Mouse (Mus musculus) kidney, adult 11 months (tissue): ENCODE measurements around the gene Lnpep.
"Not testable (repeated sequence)": the region's sequence is repeated elsewhere in the genome, so short reads cannot be mapped to it uniquely, and the experiment has no call there.

Experiments used
- DNase-seq: peaks from one replicate; pipeline ENCODE4 v3.0.0; 2022

Lnpep gene

DNA sequence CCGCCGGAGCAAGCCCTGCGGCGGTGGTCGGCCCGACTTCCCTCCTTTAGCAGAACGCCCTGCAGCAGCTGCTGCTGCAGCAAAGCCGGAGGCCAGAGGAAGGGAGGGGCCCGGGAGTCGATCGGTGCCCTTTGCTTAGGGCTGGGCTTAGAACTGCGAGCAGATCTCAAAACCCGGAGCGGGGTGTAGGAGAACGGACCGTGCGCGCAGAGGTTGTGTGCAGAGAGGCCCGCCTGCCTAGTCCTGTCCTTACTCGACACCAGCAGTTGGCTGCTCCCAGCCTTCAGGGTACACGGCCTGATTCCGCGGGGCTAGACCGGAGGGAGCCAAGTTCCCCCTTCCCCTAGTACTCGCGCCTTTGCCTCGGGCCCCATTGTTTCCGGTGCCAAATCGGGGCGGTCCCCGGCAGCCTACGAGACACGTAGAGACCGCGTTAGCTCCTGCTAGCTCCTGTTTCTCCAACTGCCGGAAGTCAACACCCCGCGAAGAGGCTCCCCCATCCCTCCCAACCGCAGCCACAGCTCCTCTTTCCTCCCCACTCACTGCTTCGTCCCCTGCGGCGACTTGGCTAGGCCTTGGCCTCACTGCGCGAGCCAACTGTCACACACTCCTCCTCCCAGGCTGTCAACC is at the start of gene Lnpep:
Gene Lnpep, minus strand, starts transcription at position 94 of the 630 bp plus-strand sequence.
- DNase-seq, result peak; percentile 95

DNA sequence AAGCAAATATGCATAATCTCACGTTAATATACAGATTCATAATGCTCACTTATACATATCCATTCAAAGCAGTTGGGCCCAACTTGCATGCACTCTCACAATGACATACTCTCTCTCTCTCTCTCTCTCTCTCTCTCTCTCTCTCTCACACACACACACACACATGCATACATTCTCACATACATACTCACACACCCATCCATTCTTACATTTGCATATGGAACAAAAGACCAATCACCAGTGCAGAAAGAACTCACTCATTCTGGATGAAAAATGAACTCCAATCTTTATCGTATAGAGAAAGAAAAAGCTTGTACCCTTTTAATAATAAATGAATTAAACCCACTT is 31.0 kb upstream of the Lnpep start:
- no peak for DNase-seq

DNA sequence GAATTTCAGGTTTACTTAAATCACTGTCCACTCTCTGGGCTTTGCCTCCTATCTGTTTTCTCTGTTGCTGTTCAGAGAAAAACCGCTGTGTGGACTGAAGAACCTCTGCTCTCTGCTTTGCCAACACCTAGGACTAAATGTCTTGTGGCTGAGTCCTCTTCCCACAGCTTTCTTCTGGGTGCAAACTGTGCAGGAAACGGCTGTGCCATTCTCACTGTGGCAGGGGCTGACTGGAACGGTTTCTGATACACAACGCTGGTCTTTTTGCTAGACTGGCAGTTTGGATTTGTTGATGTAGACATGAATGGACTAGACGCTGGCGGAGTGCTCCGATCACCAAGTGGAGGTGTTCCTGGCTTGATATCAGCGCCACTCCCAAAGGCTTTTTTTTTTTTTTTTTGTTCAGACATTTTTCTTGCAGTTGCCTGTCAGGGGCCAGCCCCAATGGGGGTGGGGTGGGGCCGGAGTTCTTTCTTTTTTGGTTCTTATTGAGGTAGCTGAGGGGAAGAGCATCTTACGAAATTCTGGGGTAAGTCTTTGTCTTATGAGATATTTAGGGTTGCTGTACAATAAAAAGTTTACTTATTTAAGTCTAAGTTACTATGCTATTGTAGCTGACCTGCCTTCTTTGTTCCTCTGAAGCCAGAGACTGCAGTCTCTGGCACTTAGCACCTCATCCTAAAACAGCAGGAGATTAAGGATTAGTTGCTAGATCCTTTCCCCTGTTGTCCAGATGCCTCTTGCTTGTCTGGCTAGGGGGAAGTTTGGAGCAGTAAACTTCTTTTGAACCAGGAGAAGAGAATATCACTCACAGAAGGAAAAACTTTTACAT is 30.4 kb upstream of the Lnpep start:
- no peak for DNase-seq

DNA sequence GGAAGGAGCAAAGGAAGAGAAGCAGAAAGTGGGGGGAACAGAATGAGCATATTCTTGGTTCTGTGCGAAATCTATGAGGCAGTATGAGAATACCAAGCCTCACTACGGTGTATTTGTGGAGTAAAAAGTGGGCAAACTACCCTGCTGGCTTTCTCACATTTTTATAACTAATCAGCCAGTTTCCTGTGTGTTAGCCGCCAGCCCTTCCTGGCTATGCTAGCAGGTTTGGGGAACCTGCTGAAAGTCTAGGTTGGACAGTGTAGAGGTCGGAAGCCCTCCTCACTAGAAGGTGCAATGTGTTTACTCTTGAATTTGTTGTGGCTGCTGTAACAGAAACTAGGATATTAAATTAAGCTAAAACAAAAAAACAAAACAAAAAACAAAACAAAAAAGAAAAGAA is 27.7 kb upstream of the Lnpep start:
- no peak for DNase-seq

DNA sequence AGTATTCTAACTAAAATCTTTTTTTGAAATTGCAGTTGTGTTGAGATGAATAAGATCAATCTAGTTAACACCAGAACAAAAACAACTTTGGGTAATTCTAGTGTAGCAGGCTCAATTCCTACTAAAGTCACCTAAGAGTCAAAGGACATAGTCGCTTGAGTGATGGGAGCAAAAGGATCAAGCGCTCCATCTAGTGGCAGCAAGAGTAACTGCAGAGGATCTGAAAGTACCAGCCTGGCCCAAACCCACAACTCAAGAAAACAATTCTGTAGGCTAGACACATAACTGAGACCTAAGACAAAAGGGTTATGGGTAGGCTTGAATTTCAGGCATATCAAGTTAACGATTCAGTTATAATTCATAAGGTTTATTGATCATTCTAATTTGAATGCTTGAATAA is 20.9 kb upstream of the Lnpep start:
- no peak for DNase-seq

DNA sequence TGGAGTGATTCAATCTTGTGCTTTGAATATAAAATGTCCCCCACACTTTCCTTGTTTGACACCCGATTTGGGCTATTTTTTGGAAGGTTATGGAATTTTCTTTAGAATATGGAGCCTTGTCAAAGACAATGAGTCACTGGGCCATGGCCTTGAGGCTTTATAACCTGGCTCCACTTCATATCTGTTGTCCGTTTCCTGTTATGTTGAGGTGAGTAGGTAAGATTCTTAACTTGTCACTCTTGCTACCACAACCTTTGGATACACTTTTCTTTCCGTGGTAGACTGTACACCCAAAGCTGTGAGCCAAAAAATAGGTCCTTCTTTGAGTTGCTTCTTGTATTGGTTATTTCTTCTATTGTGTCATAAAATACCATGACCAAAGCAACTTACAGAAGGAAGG is 12.5 kb upstream of the Lnpep start:
- DNase-seq, result no peak

DNA sequence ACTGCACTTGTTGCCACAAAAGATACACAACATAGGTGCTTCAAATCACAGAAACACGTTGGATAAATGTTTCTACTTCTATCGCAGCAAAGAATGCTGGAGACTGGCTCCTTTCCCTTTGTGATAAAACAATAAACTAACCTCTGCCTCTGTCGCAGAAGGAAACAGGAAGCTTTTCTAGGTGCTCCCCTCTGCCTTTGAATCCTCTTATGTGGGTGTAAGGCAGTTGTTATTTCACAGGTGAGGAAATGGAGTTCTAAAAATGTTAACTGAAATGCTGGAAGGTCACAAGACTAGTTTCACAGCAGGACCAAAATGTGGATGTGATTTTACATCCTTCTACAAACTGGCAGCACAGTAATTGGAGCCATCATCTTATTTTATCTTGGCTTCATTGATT is 11.3 kb upstream of the Lnpep start:
- no peak for DNase-seq

DNA sequence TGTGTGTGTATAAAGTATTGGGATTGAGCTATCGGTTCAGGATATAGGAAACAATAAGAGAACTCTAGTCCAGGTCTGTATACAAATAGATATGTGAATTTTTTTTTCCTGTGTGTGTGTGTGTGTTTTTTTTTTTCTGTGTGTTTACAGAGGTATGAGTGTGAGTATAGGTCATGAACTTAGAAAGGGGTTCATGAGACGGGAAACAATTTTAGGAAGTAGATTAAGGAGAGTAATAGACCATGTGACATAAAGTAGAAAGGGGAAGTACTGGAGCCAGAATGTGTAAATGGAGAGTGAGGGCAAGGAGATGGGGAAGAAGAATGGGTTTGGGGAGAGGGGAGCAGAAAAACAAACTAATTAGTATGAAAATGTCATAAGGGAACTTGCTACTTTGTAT is 9.2 kb upstream of the Lnpep start:
- no peak for DNase-seq

DNA sequence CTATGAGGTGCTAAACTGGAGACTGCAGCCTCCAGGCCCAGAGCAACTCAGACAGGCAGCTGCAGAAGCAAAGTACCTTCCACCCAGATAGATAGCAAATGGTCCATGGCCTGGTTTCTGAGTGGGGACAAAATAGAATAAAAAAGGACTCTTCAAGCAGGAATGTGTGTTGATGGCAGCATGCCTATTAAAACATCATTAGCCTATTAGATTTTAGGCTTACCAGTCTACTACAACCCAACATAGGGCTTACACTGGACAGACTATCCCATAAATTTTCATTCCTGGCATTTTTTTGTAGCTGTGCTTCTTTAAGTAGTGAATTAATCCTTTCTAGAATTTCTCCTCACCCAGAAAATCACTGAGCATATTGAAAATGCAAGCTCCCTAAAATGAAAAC is 7.1 kb upstream of the Lnpep start:
- no peak for DNase-seq

DNA sequence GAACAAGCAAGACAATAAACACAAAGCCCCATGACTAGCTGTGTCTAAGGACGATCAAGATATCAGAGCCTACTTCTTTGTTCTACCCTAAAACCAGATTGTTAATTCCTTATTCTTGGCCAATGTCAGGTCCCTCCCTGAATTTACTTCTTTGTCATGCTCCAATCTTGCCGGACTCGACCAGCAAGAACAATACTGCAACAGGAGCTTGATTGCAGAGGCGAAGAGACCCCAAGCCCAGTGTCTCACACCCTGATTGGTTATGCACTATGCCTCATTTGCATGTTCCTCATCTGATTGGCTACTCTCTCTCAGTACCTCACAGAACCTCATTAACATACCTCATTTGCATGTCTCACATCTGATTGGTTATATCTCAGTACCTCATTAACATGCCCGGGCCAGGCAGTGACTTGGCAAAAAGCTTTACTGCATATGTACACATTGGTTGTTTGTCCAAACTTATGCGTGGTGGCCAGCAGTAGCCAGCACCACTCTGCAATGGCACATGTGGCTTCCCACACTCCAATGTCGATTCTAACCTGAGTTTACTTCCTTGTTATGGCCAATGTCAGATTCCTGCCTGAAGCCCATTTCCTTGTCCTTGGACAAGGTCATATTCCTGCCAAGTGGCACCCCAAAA is 3.5 kb upstream of the Lnpep start:
- DNase-seq, result not testable (repeated sequence)

DNA sequence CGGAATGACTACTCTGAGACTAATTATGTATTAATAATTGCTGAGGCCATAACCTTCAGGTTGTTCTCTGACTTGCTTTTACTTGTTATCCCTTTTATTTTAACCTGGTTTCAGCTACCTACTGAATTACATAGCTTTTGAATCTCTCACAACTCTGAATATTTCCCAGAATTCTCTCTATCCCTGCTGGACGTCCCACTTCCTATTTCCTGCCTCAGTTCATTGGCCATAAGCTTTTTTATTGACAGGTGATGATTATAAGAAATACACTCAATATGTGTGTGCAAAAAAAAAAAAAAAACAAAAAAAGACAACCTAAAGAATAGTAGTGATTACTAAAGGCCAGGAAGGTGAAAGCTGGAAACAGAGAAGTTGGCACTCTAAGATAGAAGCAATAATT is 2.7 kb upstream of the Lnpep start:
- DNase-seq, result no peak

DNA sequence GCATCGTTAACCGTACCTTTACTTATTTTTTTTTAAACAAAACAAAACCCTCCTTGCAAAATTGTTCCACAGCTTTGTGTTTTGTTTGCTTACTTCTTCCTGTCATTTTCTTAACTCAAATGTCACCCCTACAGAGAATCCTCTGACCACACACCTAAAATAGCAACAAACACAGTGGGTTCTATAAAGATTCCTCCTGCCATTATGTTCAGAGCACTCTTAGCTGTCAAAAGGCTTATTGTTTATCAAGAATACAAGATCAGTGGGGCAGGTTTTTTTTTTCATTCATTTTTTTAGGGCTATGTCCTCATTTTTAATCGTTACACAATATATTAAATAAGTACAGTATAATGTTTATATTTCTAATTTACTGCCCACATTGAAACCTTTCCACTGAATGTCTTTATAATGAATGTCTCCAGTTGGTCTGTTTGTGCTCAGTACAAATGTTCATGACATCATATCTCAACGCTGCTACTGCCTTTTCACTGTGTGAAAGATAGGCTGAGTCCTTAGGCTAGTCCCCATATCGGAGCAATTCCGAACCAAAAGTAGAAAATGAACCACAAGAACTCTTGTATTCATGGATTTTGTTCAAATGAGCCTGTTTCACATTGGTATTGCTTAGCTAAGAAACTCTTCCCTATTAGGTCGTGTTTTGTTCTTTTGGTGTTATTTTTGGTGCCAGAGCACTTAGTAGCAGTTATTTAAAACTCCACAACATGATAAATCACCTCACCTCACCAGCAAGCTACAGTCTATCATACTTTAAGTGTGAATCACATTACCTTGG is 1.2 kb upstream of the Lnpep start:
- no peak for DNase-seq

DNA sequence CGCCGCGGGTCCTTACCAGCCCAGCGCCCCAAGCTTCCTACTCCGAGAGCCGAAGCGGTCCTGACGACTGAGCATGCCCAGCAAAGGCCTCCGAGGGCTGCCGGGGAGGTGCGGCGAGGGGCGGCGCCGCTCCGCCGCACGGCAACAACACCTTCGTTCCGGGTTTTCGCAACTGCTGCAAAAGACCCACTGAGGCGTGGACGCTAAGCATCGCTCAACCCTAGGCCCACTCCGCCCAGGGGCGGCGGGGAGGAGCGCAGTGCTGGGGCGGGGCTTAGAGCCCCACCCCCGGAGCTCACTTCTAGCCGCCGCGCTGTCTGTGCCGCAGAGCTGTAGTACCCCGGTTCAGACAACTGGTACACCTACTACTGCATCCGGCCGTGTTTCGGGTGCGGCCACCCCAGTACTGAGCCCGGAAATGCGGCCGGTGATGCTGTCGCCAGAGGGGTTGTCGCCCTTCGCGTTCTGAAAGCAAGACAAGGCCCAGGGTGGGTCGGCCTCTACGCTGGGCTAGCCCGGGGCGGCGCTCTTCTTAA is 361 bp downstream of the Lnpep start:
- DNase-seq, result peak; percentile 95

DNA sequence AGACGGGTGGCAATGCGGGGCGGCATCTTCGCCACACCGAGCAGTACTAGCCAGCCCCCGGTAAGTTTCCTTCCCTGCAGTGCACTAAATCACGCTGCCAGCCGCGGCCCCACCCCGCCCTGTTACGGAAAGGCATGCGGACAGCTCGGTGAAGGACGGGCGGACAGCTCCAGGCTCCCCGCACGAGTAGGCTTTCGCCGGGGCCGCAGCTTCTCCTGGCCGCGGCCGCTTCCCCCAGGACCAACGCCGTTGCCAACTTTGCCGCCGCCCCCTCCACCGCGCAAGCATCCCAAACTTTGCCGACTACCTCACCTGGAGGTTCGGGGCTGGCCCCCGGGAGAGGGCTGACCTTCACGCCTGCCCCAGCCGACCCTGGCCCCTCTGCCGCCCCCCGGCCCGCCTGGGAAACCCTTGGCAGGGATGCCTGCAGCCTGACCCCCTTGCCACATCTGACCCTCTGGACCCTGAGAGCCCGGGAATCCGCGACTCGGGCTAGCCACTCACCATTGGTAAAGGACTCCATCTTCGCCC is 895 bp downstream of the Lnpep start:
- peak; percentile 66 for DNase-seq

DNA sequence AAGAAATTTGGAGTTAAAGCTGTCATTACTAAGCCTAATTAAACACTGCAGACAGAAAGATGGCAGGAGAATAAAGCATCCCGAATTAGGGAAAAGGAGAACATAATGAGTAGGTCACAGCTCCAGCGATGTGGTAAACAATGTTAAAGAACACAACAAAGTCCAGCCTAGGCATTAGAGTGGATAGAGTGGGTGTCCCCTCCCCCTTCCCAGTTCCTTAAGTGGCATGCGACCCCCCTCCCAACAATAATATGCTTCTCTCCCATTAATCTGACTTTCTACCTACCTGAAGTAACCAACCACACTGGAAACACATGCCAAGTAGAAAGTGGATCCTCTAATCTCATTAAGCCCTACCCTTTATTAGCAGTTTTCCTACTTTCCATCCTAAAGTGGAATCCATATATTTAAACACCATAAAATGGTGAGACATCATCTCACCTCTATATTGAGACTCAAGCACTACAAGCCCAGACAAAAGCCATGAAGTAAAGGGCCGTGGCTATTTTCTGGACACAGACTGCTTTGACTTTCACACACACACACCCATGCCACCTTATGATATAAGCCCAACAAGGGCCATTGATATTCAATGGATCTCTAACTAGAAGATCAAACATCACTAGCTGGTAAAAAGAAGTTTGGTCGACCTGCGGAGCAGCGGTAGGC is 1.5 kb downstream of the Lnpep start:
- DNase-seq, result no peak

DNA sequence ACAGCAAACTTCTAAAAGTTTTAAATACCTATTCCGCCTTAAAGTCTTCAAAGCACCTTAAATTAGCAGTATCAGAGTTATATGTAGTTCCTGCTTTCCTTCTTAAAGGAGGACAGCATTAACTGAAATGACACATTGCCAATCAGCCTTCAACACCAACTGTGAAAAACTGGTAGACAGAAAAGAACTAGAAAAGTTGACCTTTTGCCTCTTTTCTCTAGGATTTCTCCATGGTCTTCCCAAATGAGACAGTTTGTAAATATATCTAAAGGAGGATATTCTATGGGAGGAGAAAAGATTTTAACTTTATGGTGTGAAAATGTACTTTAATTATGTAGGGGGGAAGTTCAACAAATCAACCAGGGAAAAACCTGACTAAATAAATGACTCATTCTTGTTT is 2.3 kb downstream of the Lnpep start:
- DNase-seq, result no peak

DNA sequence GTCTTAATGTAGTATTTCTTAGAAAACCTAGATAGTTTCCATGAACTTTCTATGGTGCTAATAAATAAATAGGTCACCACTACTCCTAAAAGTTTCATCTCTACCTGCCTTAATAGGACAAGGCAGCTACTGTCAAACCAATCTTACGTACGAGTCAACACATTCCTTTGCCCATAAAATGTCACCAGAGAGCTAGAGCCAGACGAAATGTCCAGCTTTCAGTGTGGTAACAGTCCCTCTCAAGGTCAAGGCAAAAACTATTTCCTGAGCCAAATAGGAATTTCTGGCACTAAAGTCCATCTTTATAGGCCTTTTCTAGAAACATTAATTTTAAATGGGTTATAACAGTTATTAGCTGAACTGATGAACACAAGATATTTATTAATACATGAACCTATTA is 3.3 kb downstream of the Lnpep start:
- no peak for DNase-seq

DNA sequence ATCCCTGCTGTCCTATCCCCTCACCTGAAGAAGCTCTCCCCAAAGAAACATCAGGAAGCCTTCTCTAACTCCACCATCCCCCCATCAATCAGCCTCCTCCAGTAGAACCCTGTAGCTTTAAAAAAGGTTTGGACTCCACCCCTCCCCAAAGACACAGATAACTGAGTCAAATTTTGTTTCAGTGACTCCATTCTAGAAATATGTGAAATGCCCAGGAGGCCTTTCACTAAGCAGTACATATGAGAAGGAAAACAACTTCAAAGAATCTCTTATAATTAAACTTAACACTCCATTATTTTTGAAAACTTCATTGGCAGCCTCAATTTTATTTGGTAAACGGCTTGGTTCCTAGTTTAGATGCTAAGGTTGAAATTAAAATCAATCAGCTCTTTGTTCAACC is 6.4 kb downstream of the Lnpep start:
- no peak for DNase-seq

DNA sequence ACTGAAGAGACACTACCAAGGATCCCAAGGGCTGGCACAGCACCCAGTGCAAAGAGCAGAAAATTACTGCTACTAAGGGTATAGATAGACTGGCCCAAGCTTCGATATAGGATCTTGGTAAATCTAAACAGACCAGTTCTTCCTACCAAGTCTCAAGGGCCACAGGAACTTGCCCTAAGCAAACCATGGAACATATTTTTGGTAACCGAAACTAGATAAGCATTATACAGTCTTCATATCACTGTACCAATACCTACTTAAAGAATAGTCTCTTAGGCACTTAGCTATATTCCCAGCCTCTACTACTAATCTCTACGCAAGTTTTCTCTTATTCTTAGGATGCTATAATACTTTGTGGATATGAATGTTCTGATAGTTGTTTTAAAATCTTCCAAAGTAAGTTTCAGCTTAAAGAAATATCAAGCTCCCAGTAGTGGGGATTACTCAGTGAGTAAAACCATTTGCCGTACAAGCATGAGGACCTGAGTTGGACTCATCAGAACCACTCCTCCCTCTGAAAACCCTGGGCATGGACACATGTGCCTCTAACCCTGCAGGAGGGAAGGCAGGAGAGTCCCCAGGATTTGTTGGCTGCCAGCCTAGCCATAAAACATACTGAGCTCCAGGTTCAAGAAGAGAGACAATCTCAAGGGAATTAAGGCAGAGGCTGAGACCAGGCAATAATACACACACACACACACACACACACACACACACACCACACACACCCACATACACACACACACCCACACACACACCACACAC is 7.2 kb downstream of the Lnpep start:
- DNase-seq, result no peak

DNA sequence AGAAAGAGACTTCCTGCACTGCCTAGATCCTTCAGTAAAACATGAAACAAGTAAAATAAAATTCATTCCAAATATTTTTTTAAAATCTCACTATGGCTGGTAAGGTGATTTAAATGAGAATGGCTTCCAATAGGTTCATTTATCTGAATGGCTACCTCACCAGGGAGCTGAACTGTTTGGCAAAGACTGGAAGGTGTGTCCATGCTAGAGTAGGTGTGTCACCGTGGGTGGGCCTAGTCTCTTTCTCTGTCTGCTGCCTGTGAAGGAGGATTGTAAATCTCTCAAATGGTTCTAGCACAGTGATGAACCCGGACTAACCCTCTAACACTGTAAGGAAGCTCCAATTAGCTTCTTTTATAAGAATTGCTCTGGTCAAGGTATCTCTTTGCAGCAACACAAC is 12.5 kb downstream of the Lnpep start:
- DNase-seq, result no peak

DNA sequence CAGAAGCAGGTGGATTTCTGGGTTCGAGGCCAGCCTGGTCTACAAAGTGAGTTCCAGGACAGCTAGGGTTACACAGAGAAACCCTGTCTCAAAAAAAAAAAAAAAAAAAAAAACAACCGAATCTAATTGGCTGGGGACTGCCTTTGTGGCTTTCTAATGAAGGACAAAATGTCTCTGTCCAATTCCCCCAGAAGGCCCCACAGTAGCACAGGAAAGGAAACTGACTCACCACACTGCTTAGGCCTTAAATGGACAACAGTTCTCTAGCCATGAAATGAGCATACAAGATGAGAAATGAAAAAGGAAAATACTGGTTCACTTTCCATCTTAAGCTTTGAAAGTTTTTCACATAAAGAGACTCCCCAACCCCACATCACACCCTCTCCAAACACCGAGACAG is 15.3 kb downstream of the Lnpep start:
- DNase-seq, result no peak
